Mouse (Mus musculus) embryonic facial prominence, embryonic 12.5 days (tissue): ENCODE measurements around the gene Kremen2. TPM values are rescaled to one million over a fixed set of nuclear protein-coding genes. Genes with fewer than 3 reads are reported as not detected.

Source experiments
- ATAC-seq: fragments of 200-750 bp; cut with Nextera tagmentation; 2 replicates; pipeline ENCODE4 v1.8.0; 2017; ENCODE audit not compliant: insufficient number of reproducible peaks, insufficient read depth, low FRiP score, low TSS enrichment
- H3K27ac ChIP-seq: fragments of 300-500 bp; sonication (generic); 2 replicates; pipeline ENCODE4 v1.5.1; 2016; ENCODE audit warnings: mild to moderate bottlenecking
- H3K27me3 ChIP-seq: fragments of 300-500 bp; sonication (generic); 2 replicates; pipeline ENCODE4 v1.6.1; 2016; ENCODE audit warnings: mild to moderate bottlenecking, moderate library complexity
- H3K36me3 ChIP-seq: fragments of 300-500 bp; sonication (generic); 2 replicates; pipeline ENCODE4 v1.6.1; 2016; ENCODE audit warnings: mild to moderate bottlenecking
- H3K4me1 ChIP-seq: fragments of 300-500 bp; sonication (generic); 2 replicates; pipeline ENCODE4 v1.6.1; 2016
- H3K4me2 ChIP-seq: fragments of 300-500 bp; sonication (generic); replicated peaks from 2 replicates; pipeline ENCODE4 v1.6.1; 2016; ENCODE audit warnings: mild to moderate bottlenecking, moderate library complexity
- H3K4me3 ChIP-seq: fragments of 300-500 bp; sonication (generic); 2 replicates; pipeline ENCODE4 v1.5.1; 2016; ENCODE audit warnings: mild to moderate bottlenecking
- H3K9ac ChIP-seq: fragments of 300-500 bp; sonication (generic); 2 replicates; pipeline ENCODE4 v1.6.1; 2016; ENCODE audit warnings: mild to moderate bottlenecking, moderate library complexity
- H3K9me3 ChIP-seq: fragments of 300-500 bp; sonication (generic); 2 replicates; pipeline ENCODE4 v1.6.1; 2016; ENCODE audit warnings: mild to moderate bottlenecking, moderate library complexity
- WGBS: fragments of 180-500 bp; shearing (Covaris S2); methylation state at CpG from one replicate; pipeline ENCODE4 v1.1.7; 2016; 5-methylcytosine and 5-hydroxymethylcytosine counted together
- polyA plus RNA-seq: library from polyadenylated mRNA; unstranded; fragments of >200 nt; fragmentation: Nextera tagmentation; extraction: Ambion mirVana; gene quantifications from 2 replicates; pipeline ENCODE4 v1.2.1, GENCODE M21; 2016

Kremen2 gene
- 23.4 and 25.1 TPM in 2 replicates for polyA plus RNA-seq

DNA sequence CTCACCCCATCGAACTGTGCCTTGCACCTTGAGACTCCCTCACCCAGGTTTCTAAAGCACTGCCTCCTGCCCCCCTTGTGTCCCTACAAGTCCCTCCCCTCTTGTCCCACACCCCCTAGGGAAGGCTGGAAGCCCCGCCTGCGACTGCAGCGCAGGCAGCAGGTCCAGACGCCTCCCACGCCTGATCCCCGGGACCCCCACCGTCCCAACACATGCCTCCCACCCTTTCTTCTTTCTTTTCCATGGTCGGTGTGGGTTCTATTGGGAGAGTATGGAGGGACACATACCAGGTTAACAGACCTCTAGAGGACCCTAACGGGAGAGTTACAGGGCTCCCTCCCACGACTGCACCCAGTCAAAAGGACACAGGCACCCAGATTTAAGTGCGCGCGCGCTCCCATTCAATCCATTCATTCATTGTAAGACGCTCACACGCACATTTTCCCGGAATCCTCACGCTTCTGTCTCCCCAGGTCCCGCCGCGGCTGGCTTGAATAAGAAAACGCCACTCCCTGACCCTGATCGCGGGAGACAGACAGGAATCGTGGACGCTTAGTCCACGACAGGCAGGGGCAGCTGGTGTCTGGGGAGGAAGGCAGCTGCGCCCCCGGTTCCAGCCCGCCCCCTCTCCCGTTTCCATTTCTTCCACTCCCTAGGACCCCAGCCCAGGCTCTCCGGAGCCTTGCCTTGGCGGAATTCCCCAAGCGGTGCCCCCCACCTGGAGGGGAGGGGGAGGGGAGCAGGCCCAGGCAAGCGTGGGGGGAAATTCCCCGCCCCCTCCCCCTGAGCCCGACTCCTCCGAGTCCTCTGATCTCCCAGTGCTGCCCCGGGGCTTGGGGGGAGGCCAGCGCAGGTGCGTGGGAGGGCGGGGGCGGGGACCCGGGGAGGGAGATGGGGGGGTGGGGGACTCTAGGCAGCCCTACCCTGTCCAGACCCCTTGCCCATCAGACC is at the start of gene Kremen2:
Kremen2 (minus strand) TSS at position 533 of the 951 bp plus-strand sequence.
- Histone ChIP-seq H3K4me2 (peak within 1 kb of the TSS; percentile 55), H3K4me1 (peaks cover 21% of the 10 kb centered on the region), H3K9me3 (no peaks in the 10 kb centered on the region), H3K36me3 (no peaks in the 10 kb centered on the region), H3K27ac (0 out of 2 replicates have a peak within 1 kb of the TSS, but pooled peaks have one; percentile 11), H3K9ac (peak within 1 kb of the TSS; percentile 29), H3K27me3 (peaks cover 74% of the 10 kb centered on the region), H3K4me3 (peak within 1 kb of the TSS; percentile 36)
- no peak for ATAC-seq
- under 1% methylated on average over 44 of the region's 45 CpGs for WGBS

DNA sequence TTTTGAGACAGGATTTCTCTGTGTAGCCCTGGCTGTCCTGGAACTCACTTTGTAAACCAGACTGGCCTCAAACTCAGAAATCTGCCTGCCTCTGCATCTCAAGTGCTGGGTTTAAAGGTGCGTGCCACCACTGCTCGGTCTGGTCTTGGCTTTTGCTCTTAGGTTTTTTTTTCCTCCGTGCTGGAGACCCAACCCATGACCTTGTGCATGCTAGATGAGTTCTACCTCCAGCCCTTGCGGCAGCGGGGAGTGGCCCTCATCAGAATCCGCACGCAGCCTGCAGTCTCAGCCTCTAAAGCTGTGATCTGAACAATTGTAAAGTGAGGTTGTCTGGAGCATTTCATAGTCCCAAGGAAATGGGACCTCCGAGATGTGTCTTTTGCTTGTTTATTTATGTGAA is 49.7 kb upstream of the Kremen2 start:
- H3K36me3 ChIP-seq: no peaks in the 10 kb centered on the region
- H3K9ac ChIP-seq: no peak overlapping the region
- no peak overlapping the region for H3K4me2 ChIP-seq
- no peak overlapping the region for H3K27ac ChIP-seq
- ATAC-seq: no peak
- H3K9me3 ChIP-seq: no peaks in the 10 kb centered on the region
- WGBS: 96% methylated on average over 8 of the region's 8 CpGs
- no peak overlapping the region for H3K4me3 ChIP-seq
- H3K27me3 ChIP-seq: no peaks in the 10 kb centered on the region
- H3K4me1 ChIP-seq: peaks cover 11% of the 10 kb centered on the region; the same call in 1 of the 2 replicates

DNA sequence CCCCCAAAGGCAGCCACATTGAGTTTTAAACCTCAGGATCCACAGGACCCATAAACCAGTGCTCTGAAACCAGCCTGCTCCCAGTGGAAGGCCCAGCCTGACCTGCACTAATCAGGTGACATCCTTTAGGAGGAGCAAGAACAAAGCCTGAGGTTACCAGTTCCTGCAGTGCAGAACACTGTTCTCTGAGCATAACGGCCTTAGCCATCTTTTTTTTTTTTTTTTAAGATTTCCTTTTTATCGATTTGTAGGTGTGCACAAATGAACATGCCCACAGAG is 45.4 kb upstream of the Kremen2 start:
- Histone ChIP-seq H3K4me2 (peak overlapping the region; percentile 62), H3K4me3 (peak overlapping the region; percentile 45), H3K9me3 (no peaks in the 10 kb centered on the region), H3K27ac (peak overlapping the region; percentile 92), H3K36me3 (no peaks in the 10 kb centered on the region), H3K27me3 (no peaks in the 10 kb centered on the region), H3K4me1 (peaks cover 21% of the 10 kb centered on the region), H3K9ac (peak overlapping the region; percentile 74)
- no peak for ATAC-seq
- WGBS: 54% methylated on average over 2 of the region's 2 CpGs

DNA sequence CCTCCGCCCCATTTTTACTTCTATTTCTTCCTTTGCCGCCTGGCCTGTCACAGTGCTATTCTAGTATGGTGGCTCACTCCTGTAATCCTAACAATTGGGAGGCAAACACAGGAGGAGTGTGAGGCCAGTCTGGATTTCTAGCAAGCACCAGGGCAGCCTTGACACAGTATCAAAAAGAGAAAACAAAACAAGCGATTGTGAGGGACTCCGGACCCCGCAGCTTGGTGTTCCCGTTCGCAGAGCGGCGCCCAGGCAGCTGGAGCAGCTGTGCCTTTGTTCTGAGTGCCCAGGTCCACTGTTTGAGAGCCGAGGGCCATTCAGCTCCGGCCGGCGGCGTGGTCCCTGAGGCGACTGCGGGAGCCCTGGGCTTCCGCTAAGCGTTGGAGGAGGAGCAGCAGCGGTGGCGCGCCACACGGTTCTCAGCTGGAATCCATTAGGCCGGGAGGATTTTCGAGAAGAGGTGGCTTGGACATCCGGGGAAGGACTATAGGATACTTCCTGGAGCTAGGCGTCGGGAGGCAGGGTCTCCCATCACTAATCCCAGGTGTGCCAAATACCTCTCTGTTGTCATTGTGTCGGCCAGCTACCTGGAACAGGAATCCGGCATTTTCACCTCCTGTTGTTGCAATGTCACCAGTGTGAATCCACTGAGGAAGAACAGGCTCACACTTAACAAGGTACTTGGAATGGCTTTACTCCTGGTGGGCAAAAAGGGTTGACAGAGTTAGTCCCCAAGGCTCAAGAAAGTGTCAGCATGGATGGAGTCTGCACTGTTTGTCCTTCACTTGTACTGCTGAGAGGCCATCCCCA is 44.8 kb upstream of the Kremen2 start, which contains the start of gene Srrm2:
Srrm2 (plus strand) TSS at position 264 of the 810 bp plus-strand sequence.
- WGBS: 2% methylated on average over 29 of the region's 29 CpGs
- Histone ChIP-seq H3K27ac (peak within 1 kb of the TSS; percentile 92), H3K9me3 (no peaks in the 10 kb centered on the region), H3K9ac (peak within 1 kb of the TSS; percentile 74), H3K27me3 (no peaks in the 10 kb centered on the region), H3K4me2 (peak within 1 kb of the TSS; percentile 62), H3K36me3 (no peaks in the 10 kb centered on the region), H3K4me3 (peak within 1 kb of the TSS; percentile 45), H3K4me1 (peaks cover 21% of the 10 kb centered on the region)
- 0 out of 2 replicates have a peak, but pooled peaks have one; percentile 30 for ATAC-seq

DNA sequence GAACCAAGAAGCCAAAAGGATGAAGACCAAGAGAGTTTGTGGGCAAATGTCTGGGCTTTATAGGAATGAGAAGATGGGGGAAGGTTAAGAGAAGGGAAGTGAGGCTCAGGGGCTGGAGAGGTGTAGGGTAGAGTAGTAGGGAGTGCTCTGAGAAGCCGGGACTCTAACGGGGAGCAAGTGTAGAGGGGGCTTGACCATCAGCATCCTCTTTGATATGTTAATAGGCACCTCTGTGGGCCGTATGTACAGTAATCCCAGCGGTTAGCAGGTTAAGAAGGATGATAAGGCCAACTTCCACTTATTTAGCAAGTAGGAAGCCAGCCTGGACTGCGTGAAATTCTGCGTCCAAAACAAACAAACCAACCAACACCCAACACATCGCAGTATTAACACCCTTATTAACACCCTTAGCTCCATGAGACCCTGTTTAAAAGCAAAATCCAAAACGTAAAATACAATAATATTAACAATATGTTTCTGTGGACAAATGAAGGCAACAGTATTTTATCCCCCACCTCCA is 44.2 kb upstream of the Kremen2 start:
- Histone ChIP-seq H3K27me3 (no peaks in the 10 kb centered on the region), H3K4me1 (peaks cover 21% of the 10 kb centered on the region), H3K9me3 (no peaks in the 10 kb centered on the region), H3K36me3 (no peaks in the 10 kb centered on the region), H3K27ac (peak overlapping the region; percentile 92), H3K4me3 (peak overlapping the region; percentile 45), H3K4me2 (peak overlapping the region; percentile 62), H3K9ac (peak overlapping the region; percentile 74)
- ATAC-seq: no peak
- 14% methylated on average over 8 of the region's 8 CpGs for WGBS

DNA sequence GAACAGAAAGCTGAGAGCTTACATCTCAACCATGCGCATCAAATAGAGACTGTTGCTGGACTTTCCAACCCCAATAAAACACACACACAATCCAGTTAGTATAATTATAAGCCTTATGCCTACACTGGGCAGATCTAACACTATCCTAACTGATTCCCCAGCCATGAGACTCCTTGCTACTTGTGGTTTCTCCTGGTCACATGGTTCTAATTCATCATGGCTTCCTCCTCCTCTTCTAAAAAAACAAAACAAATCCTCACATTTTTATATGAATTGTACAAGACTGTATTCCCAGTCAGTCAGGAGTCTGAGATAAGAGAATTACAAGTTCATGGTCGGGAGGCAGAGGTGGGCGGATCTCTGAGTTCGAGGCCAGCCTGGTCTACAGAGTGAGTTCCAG is 43.3 kb upstream of the Kremen2 start:
- no peaks in the 10 kb centered on the region for H3K27me3 ChIP-seq
- H3K9me3 ChIP-seq: no peaks in the 10 kb centered on the region
- 92% methylated on average over 4 of the region's 4 CpGs for WGBS
- no peak overlapping the region for H3K9ac ChIP-seq
- H3K4me2 ChIP-seq: no peak overlapping the region
- no peak overlapping the region for H3K4me3 ChIP-seq
- peaks cover 21% of the 10 kb centered on the region for H3K4me1 ChIP-seq
- no peaks in the 10 kb centered on the region for H3K36me3 ChIP-seq
- no peak overlapping the region for H3K27ac ChIP-seq
- ATAC-seq: no peak

DNA sequence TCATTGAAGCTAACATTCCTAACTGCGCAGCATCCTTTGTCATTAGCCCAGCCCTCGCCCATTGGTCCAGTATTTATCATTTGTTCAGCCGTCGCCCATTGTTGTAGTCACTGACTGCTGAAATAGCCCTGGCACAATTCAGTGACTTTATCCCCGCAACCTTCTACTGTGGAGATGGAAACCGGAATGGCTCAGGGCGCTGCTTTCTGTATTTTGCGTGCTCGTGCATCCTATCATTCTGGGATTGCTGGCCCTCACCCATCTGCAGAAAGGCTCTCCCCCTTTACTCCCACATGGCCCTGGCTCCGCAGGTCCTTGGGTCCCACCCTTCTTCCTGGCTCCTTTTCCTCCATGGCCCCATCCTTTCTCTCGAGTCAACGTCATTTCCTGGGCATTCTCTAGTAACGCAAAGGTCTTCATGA is 40.9 kb upstream of the Kremen2 start:
- Histone ChIP-seq H3K9ac (no peak overlapping the region), H3K27ac (0 out of 2 replicates have a peak overlapping the region, but pooled peaks have one; percentile 31), H3K36me3 (no peaks in the 10 kb centered on the region), H3K27me3 (no peaks in the 10 kb centered on the region), H3K4me2 (peak overlapping the region; percentile 78), H3K9me3 (no peaks in the 10 kb centered on the region), H3K4me1 (peaks cover 21% of the 10 kb centered on the region), H3K4me3 (peak overlapping the region; percentile 64)
- 18% methylated on average over 13 of the region's 13 CpGs for WGBS
- ATAC-seq: no peak

DNA sequence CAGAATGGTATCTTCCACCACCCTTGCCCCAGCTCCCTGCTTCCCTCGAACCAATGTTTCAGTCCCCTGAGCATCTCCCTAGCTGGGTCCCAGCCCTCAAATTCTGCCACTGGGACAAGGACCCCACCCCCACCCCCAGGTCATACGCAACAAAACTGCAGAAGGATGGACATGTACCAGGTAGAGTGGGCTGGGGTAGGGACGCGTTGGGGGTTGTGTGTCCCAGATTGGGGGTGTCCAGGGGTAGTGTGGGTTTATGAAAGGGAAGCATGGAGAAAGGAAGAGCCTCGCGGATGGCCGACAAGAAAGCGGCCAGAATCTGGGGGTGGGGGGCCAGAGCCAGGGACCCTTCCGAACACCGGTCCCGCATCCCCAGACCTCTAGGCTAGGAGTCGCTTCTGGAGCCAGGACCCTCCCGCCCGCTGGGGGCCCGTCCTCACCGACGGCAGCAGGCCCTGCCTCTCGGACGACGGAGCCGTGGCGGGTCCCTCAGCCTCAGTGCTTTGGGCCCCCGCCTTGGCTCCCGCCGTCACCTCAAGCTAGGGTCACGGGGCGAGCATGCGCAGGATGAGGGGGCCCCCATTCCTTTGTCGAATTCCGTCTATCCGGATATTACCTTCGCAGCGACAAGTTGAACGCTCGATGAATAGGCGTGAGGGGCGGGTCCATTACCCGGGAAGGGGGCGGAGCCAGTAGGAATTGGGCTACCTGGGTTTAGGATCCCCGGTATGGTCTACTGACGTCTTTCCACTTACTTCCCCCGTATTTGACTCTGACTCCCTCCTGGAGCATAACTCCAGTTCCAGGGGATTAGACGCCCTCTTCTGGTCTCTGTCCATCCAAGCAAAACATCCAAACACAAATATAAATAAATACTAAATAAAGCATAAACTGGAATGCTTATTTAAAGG is 40.2 kb upstream of the Kremen2 start, which contains the start of gene Flywch2:
Flywch2 (minus strand) TSS at position 521 of the 911 bp plus-strand sequence.
- no peaks in the 10 kb centered on the region for H3K36me3 ChIP-seq
- H3K9me3 ChIP-seq: no peaks in the 10 kb centered on the region
- peak within 1 kb of the TSS; percentile 67 for H3K27ac ChIP-seq
- peak within 1 kb of the TSS; percentile 74 for H3K9ac ChIP-seq
- H3K4me3 ChIP-seq: peak within 1 kb of the TSS; percentile 64
- peak within 1 kb of the TSS; percentile 78 for H3K4me2 ChIP-seq
- peak; percentile 76 for ATAC-seq
- peaks cover 18% of the 10 kb centered on the region for H3K4me1 ChIP-seq
- no peaks in the 10 kb centered on the region for H3K27me3 ChIP-seq
- WGBS: 3% methylated on average over 43 of the region's 43 CpGs

DNA sequence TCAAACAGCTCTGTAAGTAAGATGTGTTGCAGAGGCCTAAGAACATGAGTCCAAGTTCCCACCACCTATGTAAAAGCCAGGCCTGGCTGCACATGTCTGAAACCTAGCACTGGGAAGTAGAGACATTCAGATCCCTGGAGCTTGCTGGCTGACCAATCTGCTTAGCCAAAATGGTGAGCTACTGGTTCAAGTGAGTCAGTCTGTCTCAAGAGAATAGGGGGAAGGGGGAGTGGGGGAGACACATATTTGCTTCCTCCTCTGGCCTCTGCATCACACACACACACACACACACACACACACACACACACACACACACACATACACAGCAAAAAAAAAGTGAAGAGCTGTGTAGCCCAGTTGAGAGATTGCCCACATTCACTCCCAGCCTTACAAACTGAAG is 37.7 kb upstream of the Kremen2 start:
- Histone ChIP-seq H3K4me2 (no peak overlapping the region), H3K4me1 (peaks cover 6% of the 10 kb centered on the region), H3K27me3 (no peaks in the 10 kb centered on the region), H3K36me3 (peaks cover 9% of the 10 kb centered on the region; the same call in 1 of the 2 replicates), H3K9ac (no peak overlapping the region), H3K9me3 (no peaks in the 10 kb centered on the region), H3K4me3 (no peak overlapping the region), H3K27ac (no peak overlapping the region)
- ATAC-seq: no peak

DNA sequence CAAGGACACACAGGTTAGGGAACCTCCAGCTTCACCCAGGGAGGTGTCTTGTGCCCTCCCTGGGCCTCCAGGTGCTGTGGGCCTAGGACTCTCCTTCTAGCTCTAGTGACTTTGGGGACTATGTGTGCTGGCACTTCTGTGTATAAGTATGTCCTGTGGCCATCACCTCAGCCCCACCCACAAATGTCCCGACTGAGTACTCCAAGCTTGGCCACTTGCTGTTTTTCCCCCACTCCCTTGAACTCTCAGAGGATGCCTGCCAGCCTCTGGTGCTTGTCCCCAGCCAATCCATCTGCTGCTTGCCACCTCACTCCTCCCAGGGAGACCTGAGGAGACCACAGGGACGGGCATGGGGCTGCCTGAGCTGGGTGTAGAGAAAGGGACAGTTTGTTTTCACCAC is 32.8 kb upstream of the Kremen2 start:
- H3K27ac ChIP-seq: no peak overlapping the region
- H3K4me3 ChIP-seq: no peak overlapping the region
- no peak overlapping the region for H3K9ac ChIP-seq
- peaks cover 9% of the 10 kb centered on the region; the same call in 1 of the 2 replicates for H3K36me3 ChIP-seq
- no peak overlapping the region for H3K4me2 ChIP-seq
- no peaks in the 10 kb centered on the region for H3K27me3 ChIP-seq
- H3K4me1 ChIP-seq: no peaks in the 10 kb centered on the region
- WGBS: 50% methylated on average over 2 of the region's 2 CpGs
- no peak for ATAC-seq
- H3K9me3 ChIP-seq: no peaks in the 10 kb centered on the region
